Mouse (Mus musculus): Measurements from ENCODE around the gene Fyn. TPM values are rescaled to one million over a fixed set of nuclear protein-coding genes. Genes with fewer than 3 reads are reported as not detected.

Fyn gene
- polyA plus RNA-seq, 1 experiment from 2014 or later, result 85.0 TPM

DNA sequence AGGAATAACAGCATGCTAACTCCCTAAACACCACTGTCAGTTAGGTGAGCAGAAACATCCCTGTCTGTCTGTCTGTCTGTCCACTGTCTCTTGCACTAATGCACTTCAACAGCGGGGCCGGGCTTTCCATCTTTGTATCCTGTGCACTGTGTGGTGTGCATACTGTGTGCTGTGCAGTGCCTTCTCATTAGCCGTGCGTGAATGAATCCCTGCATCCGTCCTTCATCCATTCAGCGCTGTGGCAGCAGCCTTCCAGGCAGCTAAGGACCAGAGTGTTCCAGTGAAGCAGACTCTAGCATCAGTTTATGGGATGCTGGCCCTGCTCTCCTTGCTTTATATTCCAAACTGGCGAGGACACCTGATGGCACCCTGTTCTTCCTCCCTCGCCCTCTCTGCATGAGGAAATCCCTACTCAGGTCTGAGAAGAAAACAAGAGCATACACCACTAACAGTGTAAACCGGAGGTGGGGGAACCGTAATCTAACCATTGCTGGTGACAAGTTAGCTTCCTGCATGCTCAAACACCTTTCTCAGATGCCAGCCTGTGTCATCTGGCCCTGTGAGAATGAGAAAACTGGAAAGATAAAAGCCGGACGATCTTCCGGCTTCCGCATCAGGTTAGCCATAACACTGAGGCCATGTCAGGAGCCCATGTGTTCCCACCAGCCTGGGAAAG lies 119.2 kb downstream of the Fyn start:
- 51% methylated on average over 14 of the region's 14 CpGs for WGBS
- H3K27ac ChIP-seq (ENCODE audit: low read depth, low read length), result peak overlapping the region; percentile 71
- H3K9me3 ChIP-seq (replicated peaks; ENCODE audit: control insufficient read depth, low read length), result 0 out of 2 replicates have a peak, but pooled peaks cover 2% of the 10 kb centered on the region
- DNase-seq (ENCODE audit: low spot score) (peak; percentile 51), ATAC-seq (peak; percentile 37)
- H3K4me2 ChIP-seq (ENCODE audit: low read length), result no peak overlapping the region
- H3K27me3 ChIP-seq (replicated peaks; ENCODE audit: control insufficient read depth, insufficient read depth, low read length), result no peaks in the 10 kb centered on the region
- H3K4me1 ChIP-seq (ENCODE audit: control insufficient read depth, insufficient read depth, low read length), result peaks cover 49% of the 10 kb centered on the region
- H3K9ac ChIP-seq (ENCODE audit: low read length), result no peak overlapping the region
- H3K36me3 ChIP-seq (ENCODE audit: control insufficient read depth, insufficient read depth, low read length), result peaks cover 6% of the 10 kb centered on the region; the same call in 1 of the 2 replicates
- H3K4me3 ChIP-seq (ENCODE audit: low read depth, low read length), result no peak overlapping the region

DNA sequence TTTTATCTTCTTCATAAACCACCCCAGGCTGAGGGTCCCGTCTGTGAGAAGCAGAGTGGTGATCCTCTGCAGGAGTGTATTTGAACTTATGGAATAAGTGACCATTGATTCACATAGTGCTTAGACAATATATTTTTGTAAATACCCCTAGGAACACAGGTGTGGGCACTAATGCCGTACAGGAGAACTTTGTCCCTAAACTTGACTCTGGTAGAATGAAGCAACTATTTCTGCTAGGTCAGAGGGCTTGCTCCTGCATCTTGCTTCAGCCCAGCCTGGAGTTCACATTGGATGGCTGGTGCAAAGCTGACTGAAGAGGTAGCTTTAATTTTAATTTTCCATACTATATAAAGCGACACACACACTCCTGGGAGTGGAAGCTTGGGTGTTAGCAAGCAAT lies 119.9 kb downstream of the Fyn start:
- Histone ChIP-seq H3K4me3 (ENCODE audit: low read depth, low read length) (no peak overlapping the region), H3K36me3 (ENCODE audit: control insufficient read depth, insufficient read depth, low read length) (0 out of 2 replicates have a peak, but pooled peaks cover 3% of the 10 kb centered on the region), H3K9me3 (replicated peaks; ENCODE audit: control insufficient read depth, low read length) (no peaks in the 10 kb centered on the region), H3K4me2 (ENCODE audit: low read length) (no peak overlapping the region), H3K4me1 (ENCODE audit: control insufficient read depth, insufficient read depth, low read length) (peaks cover 49% of the 10 kb centered on the region), H3K27ac (ENCODE audit: low read depth, low read length) (no peak overlapping the region), H3K27me3 (replicated peaks; ENCODE audit: control insufficient read depth, insufficient read depth, low read length) (no peaks in the 10 kb centered on the region), H3K9ac (ENCODE audit: low read length) (no peak overlapping the region)
- ATAC-seq (no peak), DNase-seq (ENCODE audit: low spot score) (no peak)
- WGBS, result 81% methylated on average over 3 of the region's 3 CpGs

DNA sequence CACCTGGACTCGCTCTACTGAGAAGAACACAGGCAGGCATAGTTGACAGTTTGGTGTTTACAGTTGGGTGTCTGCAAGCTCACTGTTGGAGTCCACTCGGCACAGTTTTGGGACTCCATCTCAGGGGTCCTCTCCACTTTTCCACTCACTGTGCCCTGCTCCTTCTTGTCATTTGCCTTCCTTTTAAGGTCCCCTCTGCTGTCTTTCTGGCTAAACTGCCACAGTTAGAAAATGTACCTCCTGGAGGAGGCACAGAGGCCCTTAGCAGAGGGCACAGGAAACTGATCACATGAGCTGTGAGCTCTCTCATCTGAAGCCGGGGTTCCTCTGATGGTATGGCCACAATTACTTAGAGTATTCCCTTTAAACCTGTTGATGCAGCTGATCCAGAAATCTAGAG lies 120.3 kb downstream of the Fyn start:
- Histone ChIP-seq H3K9me3 (replicated peaks; ENCODE audit: control insufficient read depth, low read length) (no peaks in the 10 kb centered on the region), H3K4me1 (ENCODE audit: control insufficient read depth, insufficient read depth, low read length) (peaks cover 48% of the 10 kb centered on the region), H3K9ac (ENCODE audit: low read length) (no peak overlapping the region), H3K4me3 (ENCODE audit: low read depth, low read length) (no peak overlapping the region), H3K4me2 (ENCODE audit: low read length) (no peak overlapping the region), H3K27me3 (replicated peaks; ENCODE audit: control insufficient read depth, insufficient read depth, low read length) (no peaks in the 10 kb centered on the region), H3K36me3 (ENCODE audit: control insufficient read depth, insufficient read depth, low read length) (0 out of 2 replicates have a peak, but pooled peaks cover 3% of the 10 kb centered on the region), H3K27ac (ENCODE audit: low read depth, low read length) (no peak overlapping the region)
- DNase-seq (ENCODE audit: low spot score) (no peak), ATAC-seq (no peak)
- WGBS, result 86% methylated on average over 3 of the region's 3 CpGs

DNA sequence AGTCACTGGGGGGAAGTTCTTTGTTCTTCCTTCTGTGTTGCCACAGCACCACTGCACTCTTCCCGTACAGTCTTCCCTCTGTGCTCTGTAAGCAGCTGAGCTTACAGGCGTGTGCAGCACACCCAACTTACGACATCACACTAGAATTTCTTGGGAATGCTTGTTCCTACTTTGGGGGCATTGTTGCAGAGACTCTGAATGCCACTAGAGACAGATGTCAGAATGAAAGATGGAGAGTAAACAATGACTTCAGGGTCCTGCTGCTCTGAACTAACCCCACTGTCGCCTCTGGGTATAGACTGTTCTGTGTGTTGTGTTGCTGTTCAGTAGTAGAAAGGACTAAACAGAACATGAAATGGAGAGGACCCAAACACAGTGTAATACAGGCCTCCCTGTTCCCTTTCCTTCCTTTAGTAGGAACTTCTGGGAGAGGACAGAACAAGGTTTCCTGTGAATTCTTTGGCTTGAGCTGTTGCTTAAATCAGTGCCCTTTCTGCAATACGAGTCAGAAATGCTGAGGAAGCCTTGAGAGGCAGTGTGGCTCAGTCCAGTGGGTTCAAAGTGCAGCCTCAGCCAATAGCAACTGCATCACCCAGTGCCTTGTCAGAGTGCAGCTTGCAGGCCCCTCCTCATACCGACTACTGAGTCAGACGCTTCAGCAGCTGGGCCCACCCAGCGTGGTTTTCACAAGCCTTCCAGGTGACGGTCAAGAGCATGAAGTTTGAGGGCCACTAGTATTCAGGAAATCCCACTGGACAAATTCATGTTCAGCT lies 121.9 kb downstream of the Fyn start:
- Histone ChIP-seq H3K4me1 (ENCODE audit: control insufficient read depth, insufficient read depth, low read length) (peaks cover 32% of the 10 kb centered on the region), H3K27ac (ENCODE audit: low read depth, low read length) (no peak overlapping the region; the same call in 1 of the 2 replicates), H3K9me3 (replicated peaks; ENCODE audit: control insufficient read depth, low read length) (no peaks in the 10 kb centered on the region), H3K9ac (ENCODE audit: low read length) (no peak overlapping the region), H3K4me3 (ENCODE audit: low read depth, low read length) (no peak overlapping the region), H3K36me3 (ENCODE audit: control insufficient read depth, insufficient read depth, low read length) (0 out of 2 replicates have a peak, but pooled peaks cover 3% of the 10 kb centered on the region), H3K27me3 (replicated peaks; ENCODE audit: control insufficient read depth, insufficient read depth, low read length) (no peaks in the 10 kb centered on the region), H3K4me2 (ENCODE audit: low read length) (no peak overlapping the region)
- no peak for ATAC-seq
- WGBS, result 72% methylated on average over 9 of the region's 9 CpGs
- no peak for DNase-seq (ENCODE audit: low spot score)

DNA sequence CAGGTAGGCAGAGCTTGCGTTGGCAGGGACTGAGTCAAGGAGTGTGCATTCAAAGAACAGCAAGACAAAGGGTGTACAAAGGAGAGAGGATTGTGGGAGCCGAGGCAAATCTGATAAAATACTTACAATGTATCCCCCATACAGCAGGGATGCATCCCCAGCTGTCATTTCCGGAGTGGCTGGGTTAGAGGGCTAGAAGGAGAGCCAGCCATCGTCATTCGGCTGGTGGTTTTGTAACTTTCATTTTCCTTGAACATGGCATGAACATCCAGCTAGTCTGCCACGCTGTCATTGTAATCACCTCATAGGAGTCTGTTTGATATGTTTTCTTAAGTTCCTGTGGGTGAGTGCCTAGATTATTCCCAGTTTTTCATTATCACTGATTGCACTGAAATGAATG lies 123.5 kb downstream of the Fyn start:
- H3K9me3 ChIP-seq (replicated peaks; ENCODE audit: control insufficient read depth, low read length), result no peaks in the 10 kb centered on the region
- 0 out of 2 replicates have a peak, but pooled peaks cover 3% of the 10 kb centered on the region for H3K36me3 ChIP-seq (ENCODE audit: control insufficient read depth, insufficient read depth, low read length)
- no peaks in the 10 kb centered on the region for H3K27me3 ChIP-seq (replicated peaks; ENCODE audit: control insufficient read depth, insufficient read depth, low read length)
- WGBS, result 81% methylated on average over 6 of the region's 6 CpGs
- H3K4me3 ChIP-seq (ENCODE audit: low read depth, low read length), result no peak overlapping the region
- peaks cover 17% of the 10 kb centered on the region for H3K4me1 ChIP-seq (ENCODE audit: control insufficient read depth, insufficient read depth, low read length)
- H3K27ac ChIP-seq (ENCODE audit: low read depth, low read length), result no peak overlapping the region
- no peak overlapping the region for H3K4me2 ChIP-seq (ENCODE audit: low read length)
- DNase-seq (ENCODE audit: low spot score) (no peak), ATAC-seq (no peak)
- no peak overlapping the region for H3K9ac ChIP-seq (ENCODE audit: low read length)

DNA sequence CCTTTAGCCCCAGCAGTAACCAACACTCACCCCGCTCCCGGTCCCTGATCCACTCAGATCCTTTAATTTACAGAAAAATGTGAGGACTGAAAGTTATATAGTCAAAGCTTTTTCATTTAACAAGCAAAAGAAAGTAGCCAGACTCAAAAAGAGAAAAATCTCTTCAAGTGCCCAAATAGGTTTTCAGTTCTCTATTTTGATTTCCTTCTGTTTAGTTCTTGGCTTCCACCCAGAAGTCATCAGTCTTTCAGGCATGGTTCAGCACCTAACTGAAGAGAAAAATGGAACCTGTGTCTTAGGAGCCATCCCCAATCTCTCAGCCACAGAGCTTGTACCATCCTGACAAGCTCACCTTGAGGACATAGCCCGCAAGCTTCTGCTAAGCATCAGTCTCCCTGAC lies 124.4 kb downstream of the Fyn start:
- DNase-seq (ENCODE audit: low spot score) (no peak), ATAC-seq (no peak)
- Histone ChIP-seq H3K27me3 (replicated peaks; ENCODE audit: control insufficient read depth, insufficient read depth, low read length) (no peaks in the 10 kb centered on the region), H3K27ac (ENCODE audit: low read depth, low read length) (no peak overlapping the region), H3K4me3 (ENCODE audit: low read depth, low read length) (no peak overlapping the region), H3K36me3 (ENCODE audit: control insufficient read depth, insufficient read depth, low read length) (0 out of 2 replicates have a peak, but pooled peaks cover under 1% of the 10 kb centered on the region), H3K4me2 (ENCODE audit: low read length) (no peak overlapping the region), H3K9me3 (replicated peaks; ENCODE audit: control insufficient read depth, low read length) (no peaks in the 10 kb centered on the region), H3K9ac (ENCODE audit: low read length) (no peak overlapping the region), H3K4me1 (ENCODE audit: control insufficient read depth, insufficient read depth, low read length) (peaks cover 10% of the 10 kb centered on the region)
- 95% methylated on average over 3 of the region's 3 CpGs for whole genome bisulfite sequencing

DNA sequence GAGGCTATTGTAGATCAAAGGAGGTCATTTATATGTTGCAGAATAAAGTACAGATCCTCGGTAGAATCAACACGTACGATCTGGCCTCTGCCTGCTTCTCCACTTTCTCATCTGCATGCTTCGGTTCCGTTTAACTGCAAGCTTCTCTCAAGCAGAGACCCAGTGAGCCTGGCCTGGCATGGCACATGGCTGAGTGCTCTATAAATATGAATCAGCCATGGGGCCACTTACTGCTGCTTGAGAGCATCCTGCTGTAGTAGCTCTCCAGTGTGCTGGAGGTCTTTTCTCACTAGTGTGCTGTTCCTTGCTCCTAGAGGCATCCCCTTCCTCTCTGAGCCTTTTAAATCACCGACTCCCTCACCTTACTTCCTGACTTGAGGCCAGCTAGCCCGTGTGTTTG lies 130.0 kb downstream of the Fyn start:
- H3K9me3 ChIP-seq (replicated peaks; ENCODE audit: control insufficient read depth, low read length), result no peaks in the 10 kb centered on the region
- WGBS, result 76% methylated on average over 7 of the region's 7 CpGs
- peaks cover 29% of the 10 kb centered on the region for H3K4me1 ChIP-seq (ENCODE audit: control insufficient read depth, insufficient read depth, low read length)
- 0 out of 2 replicates have a peak overlapping the region, but pooled peaks have one; percentile 13 for H3K9ac ChIP-seq (ENCODE audit: low read length)
- DNase-seq (ENCODE audit: low spot score), result no peak
- H3K36me3 ChIP-seq (ENCODE audit: control insufficient read depth, insufficient read depth, low read length), result no peaks in the 10 kb centered on the region
- no peaks in the 10 kb centered on the region for H3K27me3 ChIP-seq (replicated peaks; ENCODE audit: control insufficient read depth, insufficient read depth, low read length)
- no peak overlapping the region for H3K4me2 ChIP-seq (ENCODE audit: low read length)
- H3K4me3 ChIP-seq (ENCODE audit: low read depth, low read length), result no peak overlapping the region
- no peak for ATAC-seq
- peak overlapping the region; percentile 23; the same call in 1 of the 2 replicates for H3K27ac ChIP-seq (ENCODE audit: low read depth, low read length)

DNA sequence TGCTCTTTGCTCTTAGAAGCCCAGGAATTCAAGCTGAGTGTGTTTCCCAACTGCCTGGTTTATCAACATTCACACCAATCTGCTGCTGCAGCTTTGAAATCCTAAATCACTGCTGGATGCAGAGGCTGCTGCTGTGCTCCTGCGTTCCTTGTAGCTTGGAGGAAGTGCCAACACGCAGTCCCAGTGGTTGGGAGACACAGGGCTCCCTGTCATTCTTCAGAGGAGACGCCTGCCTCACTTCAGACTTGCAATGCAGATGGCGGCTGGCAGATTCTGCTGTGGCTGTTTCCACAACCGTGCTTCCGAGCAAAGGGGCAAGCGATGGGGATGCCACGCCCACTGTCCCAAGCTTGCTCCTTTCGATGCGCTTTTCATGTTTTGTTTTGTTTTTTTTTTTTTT lies 132.9 kb downstream of the Fyn start:
- H3K9me3 ChIP-seq (replicated peaks; ENCODE audit: control insufficient read depth, low read length), result no peaks in the 10 kb centered on the region
- ATAC-seq (peak; percentile 11; the same call in 1 of the 2 replicates), DNase-seq (ENCODE audit: low spot score) (peak; percentile 71)
- H3K36me3 ChIP-seq (ENCODE audit: control insufficient read depth, insufficient read depth, low read length), result no peaks in the 10 kb centered on the region
- no peak overlapping the region for H3K4me3 ChIP-seq (ENCODE audit: low read depth, low read length)
- peak overlapping the region; percentile 88 for H3K27ac ChIP-seq (ENCODE audit: low read depth, low read length)
- H3K9ac ChIP-seq (ENCODE audit: low read length), result peak overlapping the region; percentile 30; the same call in 1 of the 2 replicates
- peak overlapping the region; percentile 12; the same call in 1 of the 2 replicates for H3K4me2 ChIP-seq (ENCODE audit: low read length)
- no peaks in the 10 kb centered on the region for H3K27me3 ChIP-seq (replicated peaks; ENCODE audit: control insufficient read depth, insufficient read depth, low read length)
- WGBS, result 48% methylated on average over 10 of the region's 10 CpGs
- peaks cover 56% of the 10 kb centered on the region for H3K4me1 ChIP-seq (ENCODE audit: control insufficient read depth, insufficient read depth, low read length)
